10 mouse cellular contexts compared by ENCODE assay signal in genomic region chr10:43667732-43668247, GRCm38 (mm10).
A peak's percentile ranks its signal among the peaks of the same experiment; 100 is the strongest.
DNase-seq lines count a peak whose midpoint lies in the region; ATAC-seq and TF ChIP-seq lines count a peak whose summit lies in the region.
"Had no signal": no experiment of that assay in that cellular context is flagged by ENCODE, and none has a peak within 500 bp of the region (broad histone marks: within the 10 kb centered on the region; RNA-seq: fewer than 3 reads in every experiment).

No protein-coding gene starts in this region.

- H3K27me3 ChIP-seq in heart, embryonic 11.5 days (ENCODE audit: control insufficient read depth, insufficient read depth, low read length) = no peaks in the 10 kb centered on the region
- H3K27me3 ChIP-seq in E14TG2a.4 (ENCODE audit: insufficient read depth, low read length) = peaks cover 41% of the 10 kb centered on the region
- H3K27me3 ChIP-seq in heart, embryonic 16.5 days (ENCODE audit: control insufficient read depth, insufficient read depth, low read length) = no peaks in the 10 kb centered on the region
- H3K27me3 ChIP-seq in megakaryocyte, embryonic 14.5 days (replicated peaks) = peaks cover 76% of the 10 kb centered on the region
- H3K27me3 ChIP-seq: embryonic facial prominence, embryonic 13.5 days; neural tube, embryonic 12.5 days had no signal

- peaks cover 12% of the 10 kb centered on the region for H3K4me1 ChIP-seq in heart, embryonic 11.5 days (ENCODE audit: control insufficient read depth, insufficient read depth, low read length)
- peaks cover 15% of the 10 kb centered on the region; the same call in 1 of the 2 replicates for H3K4me1 ChIP-seq in E14TG2a.4 (replicated peaks; ENCODE audit: low read depth, low read length)
- peaks cover 4% of the 10 kb centered on the region; the same call in 1 of the 2 replicates for H3K4me1 ChIP-seq in heart, embryonic 16.5 days (ENCODE audit: control insufficient read depth, insufficient read depth, low read length)
- H3K4me1 ChIP-seq in megakaryocyte, embryonic 14.5 days = peaks cover 42% of the 10 kb centered on the region
- H3K4me1 ChIP-seq: neural tube, embryonic 12.5 days had no signal

- DNase-seq in heart, adult 11 months = no peak
- no peak for DNase-seq in T-cell, adult 2 months (ENCODE audit: low spot score)
- DNase-seq in gastrocnemius, postnatal 4 days (ENCODE audit: low spot score in 2 of 2) = no peak
- DNase-seq in urinary bladder, postnatal 14 days (ENCODE audit: low spot score) = no peak

- no peak overlapping the region; the same call in 1 of the 2 replicates for H3K4me3 ChIP-seq in heart, embryonic 11.5 days (ENCODE audit: low read depth, low read length)
- peak overlapping the region; percentile 39; the same call in 1 of the 2 replicates for H3K4me3 ChIP-seq in E14TG2a.4 (replicated peaks; ENCODE audit: low read length)
- H3K4me3 ChIP-seq in heart, embryonic 16.5 days (ENCODE audit: low read length) = no peak overlapping the region
- peak overlapping the region; percentile 66 for H3K4me3 ChIP-seq in megakaryocyte, embryonic 14.5 days (replicated peaks)
- H3K4me3 ChIP-seq: neural tube, embryonic 12.5 days had no signal

- no peaks in the 10 kb centered on the region; the same call in 1 of the 2 replicates for H3K36me3 ChIP-seq in heart, embryonic 11.5 days (ENCODE audit: control insufficient read depth, insufficient read depth, low read length)
- H3K36me3 ChIP-seq in E14TG2a.4 (ENCODE audit: insufficient read depth, low read length) = no peaks in the 10 kb centered on the region
- no peaks in the 10 kb centered on the region for H3K36me3 ChIP-seq in heart, embryonic 16.5 days (ENCODE audit: control insufficient read depth, insufficient read depth)
- no peaks in the 10 kb centered on the region for H3K36me3 ChIP-seq in megakaryocyte, embryonic 14.5 days (replicated peaks; ENCODE audit: low read length)
- H3K36me3 ChIP-seq: embryonic facial prominence, embryonic 13.5 days; neural tube, embryonic 12.5 days had no signal

- no peak overlapping the region for H3K27ac ChIP-seq in heart, embryonic 11.5 days (ENCODE audit: low read depth, low read length)
- H3K27ac ChIP-seq in heart, embryonic 16.5 days (ENCODE audit: low read length) = no peak overlapping the region
- H3K27ac ChIP-seq: embryonic facial prominence, embryonic 13.5 days; neural tube, embryonic 12.5 days had no signal

- H3K4me2 ChIP-seq in heart, embryonic 11.5 days = peak overlapping the region; percentile 59
- H3K4me2 ChIP-seq in heart, embryonic 16.5 days (ENCODE audit: low read depth, low read length) = peak overlapping the region; percentile 5; the same call in 1 of the 2 replicates

- no peaks in the 10 kb centered on the region for H3K9me3 ChIP-seq in heart, embryonic 11.5 days (replicated peaks; ENCODE audit: control insufficient read depth, low read length)
- no peaks in the 10 kb centered on the region for H3K9me3 ChIP-seq in E14TG2a.4 (ENCODE audit: low read length)
- no peaks in the 10 kb centered on the region for H3K9me3 ChIP-seq in heart, embryonic 16.5 days (replicated peaks; ENCODE audit: control insufficient read depth, low read length)
- H3K9me3 ChIP-seq in megakaryocyte, embryonic 14.5 days = peaks cover 16% of the 10 kb centered on the region
- H3K9me3 ChIP-seq: embryonic facial prominence, embryonic 13.5 days; neural tube, embryonic 12.5 days had no signal

- TF ChIP-seq CTCF in E14TG2a.4 (conservative IDR thresholded peaks at IDR 0.05; ENCODE audit: low read length) = no peak

- ATAC-seq in heart, embryonic 11.5 days (replicated peaks; ENCODE audit: insufficient number of reproducible peaks, low FRiP score, low TSS enrichment) = no peak
- ATAC-seq in heart, embryonic 16.5 days (replicated peaks; ENCODE audit: extremely low read depth, insufficient read depth, low FRiP score) = no peak

- 56% methylated on average over 11 of the region's 11 CpGs for WGBS in heart, embryonic 11.5 days (ENCODE audit: insufficient replicate concordance)
- WGBS in heart, embryonic 16.5 days = 58% methylated on average over 11 of the region's 11 CpGs

- H3K9ac ChIP-seq in heart, embryonic 11.5 days (ENCODE audit: low read depth, low read length) = no peak overlapping the region
- no peak overlapping the region for H3K9ac ChIP-seq in heart, embryonic 16.5 days (ENCODE audit: low read length)
- H3K9ac ChIP-seq: embryonic facial prominence, embryonic 13.5 days; neural tube, embryonic 12.5 days had no signal

Comparison
In these comparisons a context has a peak if more than half of its experiments do, and no peak if none do; other contexts are left out.
1. H3K4me3 ChIP-seq: peak in E14TG2a.4 (single experiment) and megakaryocyte, embryonic 14.5 days (single experiment); none in heart, embryonic 11.5 days (single experiment) and heart, embryonic 16.5 days (single experiment).